Mouse (Mus musculus): ENCODE measurements around the gene 4933414I15Rik. TPM values are rescaled to one million over a fixed set of nuclear protein-coding genes. Genes with fewer than 3 reads are reported as not detected.

4933414I15Rik gene
- total RNA-seq, 2 experiments from 2014 or later = not detected

DNA sequence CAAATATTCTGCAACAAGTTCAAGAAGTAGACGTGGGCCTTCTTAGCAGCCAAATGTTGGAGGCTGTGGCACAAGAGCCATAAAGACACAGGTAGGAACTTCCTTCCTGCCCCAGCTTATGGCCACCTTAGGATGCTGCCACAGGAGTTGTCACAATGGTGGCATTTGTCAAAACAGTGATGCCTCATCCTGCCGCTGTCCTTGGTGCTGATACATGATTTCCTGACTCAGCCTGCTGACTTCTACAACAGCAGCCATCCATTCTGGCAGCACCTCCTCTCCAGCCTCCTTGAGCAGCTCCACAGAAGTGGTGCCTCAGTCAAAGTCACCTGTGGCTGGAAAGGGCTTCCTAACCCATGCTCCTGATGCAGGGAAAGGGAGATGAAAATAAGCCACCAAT lies 51.1 kb downstream of the 4933414I15Rik start:
- DNase-seq (ENCODE audit: low spot score in 2 of 2) = no peak
- intact Hi-C loops (cut with DNase I) = no loop called here

Other genes with a start within 250 kb of the 4933414I15Rik start
- 10 to 100 TPM; 46.5 to 48.5 TPM for gene Zfp354c, start 116.0 kb downstream of the 4933414I15Rik start, total RNA-seq (2021)
- gene Zfp879, start 102.2 kb downstream of the 4933414I15Rik start, total RNA-seq (2021) = 1 to 10 TPM; 2.7 to 3.6 TPM
- gene Grm6, start 93.1 kb downstream of the 4933414I15Rik start, total RNA-seq (2021) = not detected
- gene Zfp454, start 56.1 kb downstream of the 4933414I15Rik start, total RNA-seq (2021) = 1 to 10 TPM; 5.5 to 6.1 TPM
- gene Zfp2, start 27.6 kb downstream of the 4933414I15Rik start, total RNA-seq (2021) = 10 to 100 TPM; 21.3 to 23.0 TPM
- gene Zfp354b, start 12.1 kb downstream of the 4933414I15Rik start, total RNA-seq (2021) = 1 to 10 TPM; 4.6 to 6.1 TPM
- not detected for gene Prop1, start 10.0 kb upstream of the 4933414I15Rik start, total RNA-seq (2021)
- not detected for gene Olfr1378, start 22.8 kb upstream of the 4933414I15Rik start, total RNA-seq (2021)
- gene Olfr1377, start 38.2 kb upstream of the 4933414I15Rik start, total RNA-seq (2021) = not detected
- gene Olfr51, start 59.8 kb upstream of the 4933414I15Rik start, total RNA-seq (2021) = not detected
- gene Olfr54, start 70.5 kb upstream of the 4933414I15Rik start, total RNA-seq (2021) = not detected
- not detected for gene Olfr1375, start 104.3 kb upstream of the 4933414I15Rik start, total RNA-seq (2021)
- 1 to 10 TPM; 6.2 to 8.9 TPM for gene Zfp354a, start 115.5 kb upstream of the 4933414I15Rik start, total RNA-seq (2021)